Comparison of ENCODE assay signal across 13 mouse cellular contexts in genomic region chr12:12317606-12318005, GRCm38 (mm10). TPM values are rescaled to one million over a fixed set of nuclear protein-coding genes. Genes with fewer than 3 reads are reported as not detected.
DNase-seq lines count a peak whose midpoint lies in the region; ATAC-seq and TF ChIP-seq lines count a peak whose summit lies in the region.
"Had no signal": no experiment of that assay in that cellular context is flagged by ENCODE, and none has a peak within 500 bp of the region (broad histone marks: within the 10 kb centered on the region; RNA-seq: fewer than 3 reads in every experiment).

No protein-coding gene starts in this region.

- H3K36me3 ChIP-seq in hindbrain, embryonic 13.5 days: no peaks in the 10 kb centered on the region
- no peaks in the 10 kb centered on the region for H3K36me3 ChIP-seq in hindbrain, embryonic 11.5 days (ENCODE audit: control insufficient read depth, insufficient read depth, low read length)
- no peaks in the 10 kb centered on the region for H3K36me3 ChIP-seq in midbrain, embryonic 11.5 days (ENCODE audit: control insufficient read depth, insufficient read depth, low read length)
- no peaks in the 10 kb centered on the region for H3K36me3 ChIP-seq in midbrain, postnatal 0 days (ENCODE audit: insufficient read depth, low read length)
- H3K36me3 ChIP-seq in forebrain, embryonic 13.5 days (ENCODE audit: poor library complexity, severe bottlenecking): no peaks in the 10 kb centered on the region
- no peaks in the 10 kb centered on the region for H3K36me3 ChIP-seq in midbrain, embryonic 14.5 days (ENCODE audit: control insufficient read depth, insufficient read depth, low read length)
- no peaks in the 10 kb centered on the region for H3K36me3 ChIP-seq in thymus, adult 2 months (ENCODE audit: control insufficient read depth, insufficient read depth, low read length)
- H3K36me3 ChIP-seq: embryonic facial prominence, embryonic 13.5 days had no signal

- H3K4me3 ChIP-seq in hindbrain, embryonic 13.5 days: no peak overlapping the region
- H3K4me3 ChIP-seq in hindbrain, embryonic 11.5 days (ENCODE audit: low read depth, low read length): no peak overlapping the region
- H3K4me3 ChIP-seq in midbrain, embryonic 11.5 days (ENCODE audit: low read depth, low read length): no peak overlapping the region
- H3K4me3 ChIP-seq in midbrain, postnatal 0 days (ENCODE audit: low read depth, low read length): no peak overlapping the region
- no peak overlapping the region for H3K4me3 ChIP-seq in forebrain, embryonic 13.5 days
- H3K4me3 ChIP-seq in midbrain, embryonic 14.5 days (replicated peaks; ENCODE audit: low read depth, low read length): no peak overlapping the region
- no peak overlapping the region for H3K4me3 ChIP-seq in thymus, adult 2 months (ENCODE audit: control insufficient read depth, insufficient read depth, low read length)
- H3K4me3 ChIP-seq: embryonic facial prominence, embryonic 13.5 days had no signal

- no peak for DNase-seq in hindbrain, embryonic 11.5 days (ENCODE audit: low spot score)
- peak; percentile 80 for DNase-seq in midbrain, embryonic 11.5 days (ENCODE audit: low spot score, missing footprints)
- DNase-seq in midbrain, postnatal 0 days (ENCODE audit: low spot score): no peak
- DNase-seq in midbrain, embryonic 14.5 days: no peak
- no peak for DNase-seq in thymus, adult 2 months
- DNase-seq in ovary, postnatal 36 days (ENCODE audit: low spot score): no peak
- DNase-seq: cerebellum, postnatal 36 days; gastrocnemius, postnatal 36 days; thymus, postnatal 36 days had no signal

- H3K4me2 ChIP-seq in hindbrain, embryonic 13.5 days: no peak overlapping the region
- no peak overlapping the region for H3K4me2 ChIP-seq in hindbrain, embryonic 11.5 days (replicated peaks; ENCODE audit: low read depth, low read length)
- no peak overlapping the region for H3K4me2 ChIP-seq in midbrain, embryonic 11.5 days
- H3K4me2 ChIP-seq in midbrain, postnatal 0 days (ENCODE audit: low read depth, low read length, poor library complexity, severe bottlenecking): no peak overlapping the region
- H3K4me2 ChIP-seq in forebrain, embryonic 13.5 days: no peak overlapping the region
- H3K4me2 ChIP-seq in midbrain, embryonic 14.5 days (ENCODE audit: low read length): no peak overlapping the region
- H3K4me2 ChIP-seq: embryonic facial prominence, embryonic 13.5 days; liver, embryonic 11.5 days had no signal

- H3K4me1 ChIP-seq in hindbrain, embryonic 13.5 days (replicated peaks): peaks cover 32% of the 10 kb centered on the region
- H3K4me1 ChIP-seq in hindbrain, embryonic 11.5 days (replicated peaks; ENCODE audit: control insufficient read depth, insufficient read depth, low read length): no peaks in the 10 kb centered on the region
- H3K4me1 ChIP-seq in midbrain, embryonic 11.5 days (ENCODE audit: control insufficient read depth, insufficient read depth, low read length): peaks cover 12% of the 10 kb centered on the region
- H3K4me1 ChIP-seq in midbrain, postnatal 0 days (ENCODE audit: insufficient read depth, low read length): peaks cover 4% of the 10 kb centered on the region
- H3K4me1 ChIP-seq in forebrain, embryonic 13.5 days: peaks cover 35% of the 10 kb centered on the region
- H3K4me1 ChIP-seq in midbrain, embryonic 14.5 days (ENCODE audit: control insufficient read depth, insufficient read depth, low read length): peaks cover 10% of the 10 kb centered on the region
- H3K4me1 ChIP-seq in thymus, adult 2 months (replicated peaks; ENCODE audit: control insufficient read depth, insufficient read depth, low read length): peaks cover 7% of the 10 kb centered on the region

- H3K27ac ChIP-seq in hindbrain, embryonic 13.5 days: peak overlapping the region; percentile 37; the same call in 1 of the 2 replicates
- H3K27ac ChIP-seq in hindbrain, embryonic 11.5 days (ENCODE audit: low read depth, low read length): no peak overlapping the region
- H3K27ac ChIP-seq in midbrain, embryonic 11.5 days (ENCODE audit: low read depth, low read length): no peak overlapping the region
- H3K27ac ChIP-seq in midbrain, postnatal 0 days (ENCODE audit: low read depth, low read length): no peak overlapping the region; the same call in 1 of the 2 replicates
- H3K27ac ChIP-seq in forebrain, embryonic 13.5 days: peak overlapping the region; percentile 44
- H3K27ac ChIP-seq in midbrain, embryonic 14.5 days (replicated peaks; ENCODE audit: low read depth, low read length): no peak overlapping the region
- H3K27ac ChIP-seq in thymus, adult 2 months (ENCODE audit: control insufficient read depth, insufficient read depth, low read length): no peak overlapping the region
- H3K27ac ChIP-seq: embryonic facial prominence, embryonic 13.5 days had no signal

- ATAC-seq in hindbrain, embryonic 13.5 days (ENCODE audit: low FRiP score): no peak
- no peak for ATAC-seq in hindbrain, embryonic 11.5 days (ENCODE audit: low FRiP score)
- ATAC-seq in midbrain, embryonic 11.5 days (ENCODE audit: low FRiP score): no peak
- ATAC-seq in midbrain, postnatal 0 days (ENCODE audit: low FRiP score): no peak
- ATAC-seq in forebrain, embryonic 13.5 days: no peak
- ATAC-seq in midbrain, embryonic 14.5 days (ENCODE audit: low FRiP score, low TSS enrichment): no peak

- no peaks in the 10 kb centered on the region for H3K27me3 ChIP-seq in hindbrain, embryonic 13.5 days
- H3K27me3 ChIP-seq in hindbrain, embryonic 11.5 days (ENCODE audit: control insufficient read depth, insufficient read depth, low read length): no peaks in the 10 kb centered on the region
- H3K27me3 ChIP-seq in midbrain, embryonic 11.5 days (ENCODE audit: control insufficient read depth, insufficient read depth, low read length): no peaks in the 10 kb centered on the region
- H3K27me3 ChIP-seq in midbrain, postnatal 0 days (ENCODE audit: insufficient read depth, low read length): no peaks in the 10 kb centered on the region
- no peaks in the 10 kb centered on the region for H3K27me3 ChIP-seq in forebrain, embryonic 13.5 days
- H3K27me3 ChIP-seq in midbrain, embryonic 14.5 days (ENCODE audit: control insufficient read depth, insufficient read depth, low read length): no peaks in the 10 kb centered on the region
- H3K27me3 ChIP-seq in thymus, adult 2 months (ENCODE audit: control insufficient read depth, insufficient read depth, low read length): no peaks in the 10 kb centered on the region
- H3K27me3 ChIP-seq: embryonic facial prominence, embryonic 13.5 days had no signal

- 72% methylated on average over 7 of the region's 7 CpGs for WGBS in hindbrain, embryonic 13.5 days
- WGBS in hindbrain, embryonic 11.5 days: 82% methylated on average over 7 of the region's 7 CpGs
- WGBS in midbrain, embryonic 11.5 days: 71% methylated on average over 7 of the region's 7 CpGs
- WGBS in midbrain, postnatal 0 days: 68% methylated on average over 7 of the region's 7 CpGs
- 66% methylated on average over 7 of the region's 7 CpGs for WGBS in forebrain, embryonic 13.5 days
- WGBS in midbrain, embryonic 14.5 days: 70% methylated on average over 7 of the region's 7 CpGs
- 93% methylated on average over 7 of the region's 7 CpGs for WGBS in thymus, adult 2 months

- no peak for TF ChIP-seq POLR2A in thymus, adult 2 months (IDR thresholded peaks at IDR 0.05; ENCODE audit: control insufficient read depth, extremely low read depth, insufficient read depth, low read length, poor library complexity)

- H3K9ac ChIP-seq in hindbrain, embryonic 13.5 days: no peak overlapping the region
- H3K9ac ChIP-seq in hindbrain, embryonic 11.5 days (ENCODE audit: low read depth, low read length): no peak overlapping the region
- no peak overlapping the region for H3K9ac ChIP-seq in midbrain, embryonic 11.5 days (ENCODE audit: low read length)
- no peak overlapping the region for H3K9ac ChIP-seq in midbrain, postnatal 0 days (replicated peaks; ENCODE audit: low read length, poor library complexity, severe bottlenecking)
- no peak overlapping the region for H3K9ac ChIP-seq in forebrain, embryonic 13.5 days
- 0 out of 2 replicates have a peak overlapping the region, but pooled peaks have one; percentile 24 for H3K9ac ChIP-seq in midbrain, embryonic 14.5 days (replicated peaks; ENCODE audit: low read length)

- TF ChIP-seq CTCF in midbrain, postnatal 0 days (IDR thresholded peaks at IDR 0.05): no peak
- TF ChIP-seq CTCF in thymus, adult 2 months (IDR thresholded peaks at IDR 0.05; ENCODE audit: borderline replicate concordance, control insufficient read depth, extremely low read depth, insufficient read depth, low read length, poor library complexity): no peak

- H3K9me3 ChIP-seq in hindbrain, embryonic 13.5 days: no peaks in the 10 kb centered on the region
- H3K9me3 ChIP-seq in hindbrain, embryonic 11.5 days (ENCODE audit: control insufficient read depth, low read length): no peaks in the 10 kb centered on the region
- H3K9me3 ChIP-seq in midbrain, embryonic 11.5 days (ENCODE audit: control insufficient read depth, low read length): no peaks in the 10 kb centered on the region
- no peaks in the 10 kb centered on the region for H3K9me3 ChIP-seq in midbrain, postnatal 0 days (ENCODE audit: low read length)
- no peaks in the 10 kb centered on the region for H3K9me3 ChIP-seq in forebrain, embryonic 13.5 days (replicated peaks)
- no peaks in the 10 kb centered on the region for H3K9me3 ChIP-seq in midbrain, embryonic 14.5 days (ENCODE audit: control insufficient read depth, low read length)
- H3K9me3 ChIP-seq: embryonic facial prominence, embryonic 13.5 days had no signal

RNA-seq across cellular contexts. Expression of gene Fam49a, which starts 55.7 kb away (rescaled TPM):
- 30.9 and 31.1 TPM in 2 replicates for polyA plus RNA-seq in hindbrain, embryonic 13.5 days (2015; fragmentation: Nextera tagmentation; extraction: Ambion mirVana)
- 24.1 and 26.6 TPM in 2 replicates for polyA plus RNA-seq in hindbrain, embryonic 11.5 days (2014; fragmentation: Nextera tagmentation; extraction: Ambion mirVana)
- 14.4 and 18.2 TPM in 2 replicates for polyA plus RNA-seq in midbrain, embryonic 11.5 days (2014; fragmentation: Nextera tagmentation; extraction: Ambion mirVana)
- 88.2 and 96.7 TPM in 2 replicates for total RNA-seq in midbrain, postnatal 0 days (2014; rRNA removed)
- 58.3 and 60.0 TPM in 2 replicates for polyA plus RNA-seq in midbrain, postnatal 0 days (2015; fragmentation: Nextera tagmentation; extraction: Ambion mirVana)
- 45.9 and 55.0 TPM in 2 replicates for polyA plus RNA-seq in forebrain, embryonic 13.5 days (2015; fragmentation: Nextera tagmentation; extraction: Ambion mirVana)
- 48.6 and 57.0 TPM in 2 replicates for polyA plus RNA-seq in midbrain, embryonic 14.5 days (2014; fragmentation: Nextera tagmentation; extraction: Ambion mirVana)
- 5.2 and 5.3 TPM in 2 replicates for polyA plus RNA-seq in thymus, adult 2 months (2012; rRNA removed)

Comparison
In these comparisons a context has a peak if more than half of its experiments do, and no peak if none do; other contexts are left out.
1. H3K27ac ChIP-seq: peak in hindbrain, embryonic 13.5 days (single experiment) and forebrain, embryonic 13.5 days (single experiment); none in hindbrain, embryonic 11.5 days (single experiment), midbrain, embryonic 11.5 days (single experiment), midbrain, postnatal 0 days (single experiment), midbrain, embryonic 14.5 days (single experiment) and thymus, adult 2 months (single experiment).